Mouse (Mus musculus) heart, postnatal 0 days (tissue): ENCODE measurements around the gene Ksr1. TPM values are rescaled to one million over a fixed set of nuclear protein-coding genes. Genes with fewer than 3 reads are reported as not detected.

Experiments used
- ATAC-seq: fragments of 200-750 bp; cut with Nextera tagmentation; 2 replicates; pipeline ENCODE4 v1.8.0; 2017; ENCODE audit warnings: low read depth, moderate number of reproducible peaks, moderate library complexity; ENCODE audit not compliant: insufficient read depth
- DNase-seq: peaks from one replicate; pipeline ENCODE4 v3.0.0-alpha.2; 2016; ENCODE audit warnings: low spot score
- H3K27ac ChIP-seq: fragments of 300-500 bp; sonication (generic); 2 replicates; pipeline ENCODE4 v1.5.1; 2014; ENCODE audit warnings: low read depth, mild to moderate bottlenecking
- H3K27me3 ChIP-seq: fragments of 300-500 bp; sonication (generic); 2 replicates; pipeline ENCODE4 v1.6.1; 2014; ENCODE audit warnings: low read length, mixed read lengths; ENCODE audit not compliant: control insufficient read depth, insufficient read depth
- H3K36me3 ChIP-seq: fragments of 300-500 bp; sonication (generic); replicated peaks from 2 replicates; pipeline ENCODE4 v1.6.1; 2014; ENCODE audit warnings: low read length, mixed read lengths; ENCODE audit not compliant: control insufficient read depth, insufficient read depth
- H3K4me1 ChIP-seq: fragments of 300-500 bp; sonication (generic); 2 replicates; pipeline ENCODE4 v1.6.1; 2014; ENCODE audit warnings: antibody characterized with exemption; ENCODE audit not compliant: control insufficient read depth, insufficient read depth
- H3K4me2 ChIP-seq: fragments of 300-500 bp; sonication (generic); 2 replicates; pipeline ENCODE4 v1.6.1; 2014; ENCODE audit warnings: low read depth, mild to moderate bottlenecking, low read length, moderate library complexity
- H3K4me3 ChIP-seq: fragments of 300-500 bp; sonication (generic); 2 replicates; pipeline ENCODE4 v1.5.1; 2014; ENCODE audit warnings: low read depth, low read length
- H3K9ac ChIP-seq: fragments of 300-500 bp; sonication (generic); replicated peaks from 2 replicates; pipeline ENCODE4 v1.6.1; 2014; ENCODE audit warnings: low read depth, low read length, mixed read lengths
- H3K9me3 ChIP-seq: fragments of 300-500 bp; sonication (generic); replicated peaks from 2 replicates; pipeline ENCODE4 v1.6.1; 2016; ENCODE audit warnings: low read length; ENCODE audit not compliant: control insufficient read depth
- CTCF ChIP-seq: IDR thresholded peaks from 2 replicates; pipeline ENCODE4 v1.5.1; 2016; ENCODE audit warnings: antibody characterized with exemption, control low read depth, low read depth
- EP300 ChIP-seq: IDR thresholded peaks from 2 replicates; pipeline ENCODE4 v1.6.1; 2016; ENCODE audit warnings: antibody characterized with exemption, low read depth
- WGBS: fragments of 180-500 bp; shearing (Covaris S2); extraction: QIAGEN DNeasy Blood & Tissue Kit; methylation state at CpG from one replicate; pipeline ENCODE4 v1.1.7; 2014; 5-methylcytosine and 5-hydroxymethylcytosine counted together
- polyA plus RNA-seq: library from polyadenylated mRNA; unstranded; fragments of >200 nt; fragmentation: Nextera tagmentation; extraction: Ambion mirVana; gene quantifications from 2 replicates; pipeline ENCODE4 v1.2.1, GENCODE M21; 2015
- total RNA-seq: library from RNA; depleted of rRNA; stranded (reverse); fragments of >200 nt; gene quantifications from 2 replicates; pipeline ENCODE4 v1.2.3, GENCODE M21; 2014; ENCODE audit warnings: low replicate concordance

Gene Ksr1
- total and polyA plus RNA-seq, 2 experiments from 2014 or later, result 1.5 to 15.2 TPM

DNA sequence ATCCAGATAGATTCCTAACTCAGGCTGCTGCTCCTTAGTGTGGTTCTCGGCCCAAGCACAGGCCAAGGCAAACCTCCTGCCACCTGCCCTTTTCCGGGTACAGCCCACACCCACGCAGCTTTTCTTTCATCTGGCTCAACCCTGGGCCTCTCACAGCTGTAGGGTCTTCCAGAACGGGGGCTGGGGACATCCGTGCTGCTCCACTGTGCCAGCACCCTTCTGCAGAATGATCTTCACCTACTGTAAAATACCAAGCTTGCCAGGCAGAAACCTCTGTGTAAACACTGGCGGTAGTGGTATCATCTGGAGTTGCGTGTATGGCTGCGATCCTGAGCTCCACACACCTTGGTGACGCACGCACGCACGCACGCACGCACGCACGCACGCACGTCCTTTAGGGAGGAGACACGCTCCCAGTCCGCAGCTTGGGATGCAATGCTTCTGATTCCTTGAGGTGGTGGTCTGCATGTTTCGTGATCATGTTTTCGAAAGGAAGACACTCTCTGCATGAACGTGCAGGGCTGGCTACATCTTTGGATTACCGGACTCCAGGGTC is 130.5 kb downstream of the Ksr1 start:
- WGBS, result 90% methylated on average over 24 of the region's 24 CpGs
- Histone ChIP-seq H3K9ac (no peak overlapping the region), H3K27me3 (no peaks in the 10 kb centered on the region), H3K4me3 (no peak overlapping the region), H3K4me2 (no peak overlapping the region), H3K9me3 (no peaks in the 10 kb centered on the region), H3K4me1 (no peaks in the 10 kb centered on the region), H3K36me3 (peaks cover 42% of the 10 kb centered on the region), H3K27ac (no peak overlapping the region)
- DNase-seq (no peak), ATAC-seq (no peak)
- TF ChIP-seq CTCF (no peak), EP300 (no peak)

- Histone ChIP-seq H3K27me3 (no peaks in the 10 kb centered on the region), H3K9ac (0 out of 2 replicates have a peak overlapping the region, but pooled peaks have one; percentile 6), H3K4me3 (no peak overlapping the region), H3K4me2 (no peak overlapping the region), H3K36me3 (peaks cover 37% of the 10 kb centered on the region), H3K4me1 (no peaks in the 10 kb centered on the region), H3K9me3 (no peaks in the 10 kb centered on the region), H3K27ac (peak overlapping the region; percentile 63)
- TF ChIP-seq CTCF (no peak), EP300 (no peak)
- DNase-seq (no peak), ATAC-seq (no peak)
- 55% methylated on average over 15 of the region's 15 CpGs for WGBS
Measured at GRCm38 (mm10) chr11:79014602-79015325, 131.4 kb downstream of the Ksr1 start.

DNA sequence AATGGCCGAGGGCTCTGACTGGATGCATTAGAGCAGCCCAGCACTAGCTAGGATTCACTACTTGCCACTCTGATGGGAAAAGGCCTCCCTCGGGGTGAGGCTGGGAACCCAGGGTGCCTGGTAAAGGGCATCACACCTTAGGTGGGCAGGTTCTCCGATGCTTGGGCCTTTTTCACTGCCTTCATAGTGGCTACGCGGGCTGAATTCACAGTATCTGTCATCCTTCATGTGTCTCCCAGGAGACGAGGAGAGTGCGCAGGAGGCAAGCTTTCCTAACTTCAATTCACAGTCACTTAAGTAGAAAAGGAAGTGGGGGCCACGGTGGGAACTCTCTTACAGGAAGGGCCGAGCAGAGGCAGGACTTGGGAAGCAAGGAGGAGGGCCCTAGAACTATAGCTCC is 132.4 kb downstream of the Ksr1 start:
- H3K27ac ChIP-seq, result peak overlapping the region; percentile 63
- DNase-seq, result no peak
- no peak overlapping the region for H3K4me3 ChIP-seq
- peaks cover 32% of the 10 kb centered on the region for H3K36me3 ChIP-seq
- no peak for TF ChIP-seq EP300
- H3K4me2 ChIP-seq, result no peak overlapping the region
- H3K9ac ChIP-seq, result no peak overlapping the region
- peak; percentile 45 for ATAC-seq
- no peaks in the 10 kb centered on the region for H3K27me3 ChIP-seq
- H3K9me3 ChIP-seq, result no peaks in the 10 kb centered on the region
- 60% methylated on average over 9 of the region's 9 CpGs for WGBS
- H3K4me1 ChIP-seq, result no peaks in the 10 kb centered on the region

DNA sequence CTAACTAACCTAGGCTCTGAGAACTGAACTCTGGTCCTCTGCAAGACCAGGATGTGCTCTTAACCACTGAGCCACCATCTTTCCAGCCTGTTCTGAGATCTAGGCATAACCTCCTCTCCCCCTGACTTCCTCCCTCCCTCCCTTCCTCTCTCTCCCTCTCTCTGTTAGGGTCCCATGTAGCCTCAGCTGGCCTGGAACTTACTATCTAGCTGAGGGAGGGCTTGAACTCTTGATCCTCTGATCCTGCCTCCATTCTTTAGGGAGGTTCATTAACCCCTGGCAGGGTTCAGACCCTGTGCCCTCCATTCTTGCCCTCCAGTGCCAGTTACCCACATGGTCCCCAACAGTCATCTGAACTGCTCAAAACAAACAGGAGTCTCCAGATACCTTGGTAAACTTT is 133.2 kb downstream of the Ksr1 start:
- H3K27me3 ChIP-seq, result no peaks in the 10 kb centered on the region
- no peak overlapping the region for H3K27ac ChIP-seq
- DNase-seq (no peak), ATAC-seq (no peak)
- TF ChIP-seq EP300, result no peak
- TF ChIP-seq CTCF, result no peak
- H3K9ac ChIP-seq, result no peak overlapping the region
- H3K4me2 ChIP-seq, result no peak overlapping the region
- H3K36me3 ChIP-seq, result peaks cover 25% of the 10 kb centered on the region
- no peaks in the 10 kb centered on the region for H3K9me3 ChIP-seq
- H3K4me1 ChIP-seq, result no peaks in the 10 kb centered on the region
- no peak overlapping the region for H3K4me3 ChIP-seq

DNA sequence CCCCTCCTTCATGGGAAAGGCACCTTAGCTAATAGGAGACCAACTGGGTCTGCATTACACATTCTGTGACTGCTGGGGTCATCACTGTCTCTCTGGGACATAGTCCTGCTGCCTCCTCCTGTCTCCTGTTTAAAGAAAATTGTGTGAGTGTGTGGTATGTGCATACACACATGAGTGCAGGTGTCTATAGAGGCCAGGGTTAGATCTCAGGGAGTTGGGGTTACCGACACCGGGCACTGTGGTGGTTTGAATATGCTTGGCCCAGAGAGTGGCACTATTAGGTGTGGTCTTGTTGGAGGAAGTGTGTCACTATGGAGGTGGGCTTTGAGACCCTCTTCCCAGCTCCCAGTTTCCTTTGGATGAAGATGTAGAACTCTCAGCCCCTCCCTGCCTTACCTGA is 133.7 kb downstream of the Ksr1 start:
- no peak for DNase-seq
- Histone ChIP-seq H3K4me3 (no peak overlapping the region), H3K27ac (no peak overlapping the region), H3K4me1 (no peaks in the 10 kb centered on the region), H3K36me3 (peaks cover 22% of the 10 kb centered on the region), H3K27me3 (no peaks in the 10 kb centered on the region), H3K4me2 (no peak overlapping the region), H3K9me3 (no peaks in the 10 kb centered on the region), H3K9ac (no peak overlapping the region)
- WGBS, result 100% methylated on average over 2 of the region's 2 CpGs
- TF ChIP-seq EP300, result no peak
- TF ChIP-seq CTCF, result no peak
- ATAC-seq, result no peak

DNA sequence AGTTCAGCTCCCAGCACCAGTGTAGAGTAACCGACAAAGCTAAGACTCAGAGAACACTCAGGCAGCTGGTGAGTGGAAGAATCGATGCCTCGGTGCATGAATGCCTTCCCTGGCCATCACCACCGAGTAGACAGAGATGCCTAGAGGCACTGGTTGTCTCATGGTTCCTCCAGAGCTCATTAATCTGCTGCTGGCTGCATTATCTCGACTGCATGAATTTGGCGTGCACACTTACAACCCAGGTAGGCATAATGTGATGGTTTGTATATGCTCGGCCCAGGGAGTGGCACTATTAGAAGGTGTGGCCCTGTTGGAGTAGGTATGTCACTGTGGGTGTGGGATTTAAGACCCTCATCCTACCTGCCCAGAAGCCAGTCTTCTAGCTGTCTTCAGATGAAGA is 137.3 kb downstream of the Ksr1 start:
- no peak for ATAC-seq
- Histone ChIP-seq H3K9me3 (no peaks in the 10 kb centered on the region), H3K4me2 (no peak overlapping the region), H3K27ac (no peak overlapping the region), H3K9ac (no peak overlapping the region), H3K27me3 (no peaks in the 10 kb centered on the region), H3K4me1 (no peaks in the 10 kb centered on the region), H3K4me3 (no peak overlapping the region), H3K36me3 (no peaks in the 10 kb centered on the region)
- DNase-seq, result no peak
- TF ChIP-seq CTCF (no peak), EP300 (no peak)
- 78% methylated on average over 7 of the region's 7 CpGs for WGBS
